Mouse (Mus musculus) right cerebral cortex, adult 18-20 months (tissue): ENCODE measurements around the gene Pgd.

Experiments
- DNase-seq: peaks from one replicate; pipeline ENCODE4 v3.0.0; 2022; ENCODE audit warnings: mixed read lengths

Pgd gene

GRCm38 (mm10) chr4:149166957-149167611, 513 bp upstream of the Pgd start:
- DNase-seq, result peak; percentile 21

- DNase-seq, result no peak
Observed at GRCm38 (mm10) chr4:149164150-149164549, 2.4 kb downstream of the Pgd start.

GRCm38 (mm10) chr4:149163196-149163595, 3.4 kb downstream of the Pgd start:
- no peak for DNase-seq

- DNase-seq, result no peak
Observed at GRCm38 (mm10) chr4:149161166-149161565, 5.4 kb downstream of the Pgd start.

- no peak for DNase-seq
Observed at GRCm38 (mm10) chr4:149159891-149160290, 6.7 kb downstream of the Pgd start.

GRCm38 (mm10) chr4:149159203-149159602, 7.4 kb downstream of the Pgd start:
- DNase-seq, result no peak

- DNase-seq, result no peak
Observed at GRCm38 (mm10) chr4:149157415-149157973, 9.1 kb downstream of the Pgd start.

- DNase-seq, result no peak
Observed at GRCm38 (mm10) chr4:149155711-149156110, 10.9 kb downstream of the Pgd start.

- no peak for DNase-seq
Observed at GRCm38 (mm10) chr4:149154859-149155258, 11.7 kb downstream of the Pgd start.

- no peak for DNase-seq
Observed at GRCm38 (mm10) chr4:149150721-149151120, 15.8 kb downstream of the Pgd start.

GRCm38 (mm10) chr4:149150256-149150655, 16.3 kb downstream of the Pgd start:
- no peak for DNase-seq

- DNase-seq, result no peak
Observed at GRCm38 (mm10) chr4:149149611-149150010, 17.0 kb downstream of the Pgd start.

- no peak for DNase-seq
Observed at GRCm38 (mm10) chr4:149149196-149149595, 17.4 kb downstream of the Pgd start.

GRCm38 (mm10) chr4:149148084-149148483, 18.5 kb downstream of the Pgd start:
- no peak for DNase-seq

GRCm38 (mm10) chr4:149147528-149147927, 19.0 kb downstream of the Pgd start:
- DNase-seq, result no peak

- DNase-seq, result no peak
Observed at GRCm38 (mm10) chr4:149145151-149145550, 21.4 kb downstream of the Pgd start.

GRCm38 (mm10) chr4:149144459-149144858, 22.1 kb downstream of the Pgd start:
- DNase-seq, result peak; percentile 81

- no peak for DNase-seq
Observed at GRCm38 (mm10) chr4:149143594-149143993, 23.0 kb downstream of the Pgd start.

GRCm38 (mm10) chr4:149138515-149138914, 28.1 kb downstream of the Pgd start:
- DNase-seq, result no peak

GRCm38 (mm10) chr4:149136982-149137770, 29.4 kb downstream of the Pgd start, which contains the start of gene Cenps:
Cenps (minus strand) TSS chr4:149137629.
- DNase-seq, result peak; percentile 89

- no peak for DNase-seq
Observed at GRCm38 (mm10) chr4:149136116-149136850, 30.3 kb downstream of the Pgd start.

GRCm38 (mm10) chr4:149133395-149133794, 33.2 kb downstream of the Pgd start:
- DNase-seq, result no peak
